Mouse (Mus musculus) induced T-regulatory cell, adult 2 months (primary cell): ENCODE results near the gene Per1.

Source experiments
- DNase-seq: peaks from one replicate; pipeline ENCODE4 v3.0.0-alpha.2; 2012; ENCODE audit warnings: low read depth

Gene Per1

DNA sequence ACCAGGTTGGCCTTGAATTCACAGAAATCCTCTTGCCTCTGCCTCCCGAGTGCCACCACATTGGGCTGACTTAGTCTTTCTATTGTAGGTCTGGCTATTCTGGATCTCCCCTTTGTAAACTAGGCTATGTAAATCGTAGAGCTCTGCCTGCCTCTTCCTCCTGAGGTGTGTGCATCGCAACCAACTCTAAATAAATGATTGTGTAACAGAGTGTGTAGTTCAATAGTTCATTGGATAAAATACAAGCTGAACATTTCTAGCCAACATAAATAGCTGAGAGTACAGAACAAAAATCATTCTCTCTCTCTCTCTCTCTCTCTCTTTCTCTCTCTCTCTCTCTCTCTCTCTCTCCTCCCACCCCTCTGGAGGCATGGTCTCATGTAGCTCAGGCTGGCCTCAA is 19.6 kb downstream of the Per1 start:
- no peak for DNase-seq

DNA sequence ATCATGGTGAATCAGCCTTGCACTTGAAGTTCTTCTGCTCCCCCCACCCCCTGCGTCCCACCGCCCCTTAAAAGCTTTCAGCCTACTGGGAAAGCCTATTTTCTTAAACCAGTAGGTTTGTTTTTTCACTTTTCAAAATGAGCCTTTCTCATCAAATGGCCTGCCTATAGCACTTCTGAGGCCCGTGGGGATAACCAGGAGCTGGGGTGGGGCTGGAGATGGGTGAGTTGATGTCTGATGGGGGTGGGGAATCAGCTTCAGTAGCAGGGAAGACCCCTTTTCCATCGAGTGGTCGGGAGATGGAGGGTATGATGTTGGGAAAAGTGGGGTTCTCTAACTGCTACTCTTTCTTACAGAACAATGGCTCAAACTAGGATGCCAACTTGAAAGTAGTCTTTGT is 21.8 kb downstream of the Per1 start:
- DNase-seq, result no peak

DNA sequence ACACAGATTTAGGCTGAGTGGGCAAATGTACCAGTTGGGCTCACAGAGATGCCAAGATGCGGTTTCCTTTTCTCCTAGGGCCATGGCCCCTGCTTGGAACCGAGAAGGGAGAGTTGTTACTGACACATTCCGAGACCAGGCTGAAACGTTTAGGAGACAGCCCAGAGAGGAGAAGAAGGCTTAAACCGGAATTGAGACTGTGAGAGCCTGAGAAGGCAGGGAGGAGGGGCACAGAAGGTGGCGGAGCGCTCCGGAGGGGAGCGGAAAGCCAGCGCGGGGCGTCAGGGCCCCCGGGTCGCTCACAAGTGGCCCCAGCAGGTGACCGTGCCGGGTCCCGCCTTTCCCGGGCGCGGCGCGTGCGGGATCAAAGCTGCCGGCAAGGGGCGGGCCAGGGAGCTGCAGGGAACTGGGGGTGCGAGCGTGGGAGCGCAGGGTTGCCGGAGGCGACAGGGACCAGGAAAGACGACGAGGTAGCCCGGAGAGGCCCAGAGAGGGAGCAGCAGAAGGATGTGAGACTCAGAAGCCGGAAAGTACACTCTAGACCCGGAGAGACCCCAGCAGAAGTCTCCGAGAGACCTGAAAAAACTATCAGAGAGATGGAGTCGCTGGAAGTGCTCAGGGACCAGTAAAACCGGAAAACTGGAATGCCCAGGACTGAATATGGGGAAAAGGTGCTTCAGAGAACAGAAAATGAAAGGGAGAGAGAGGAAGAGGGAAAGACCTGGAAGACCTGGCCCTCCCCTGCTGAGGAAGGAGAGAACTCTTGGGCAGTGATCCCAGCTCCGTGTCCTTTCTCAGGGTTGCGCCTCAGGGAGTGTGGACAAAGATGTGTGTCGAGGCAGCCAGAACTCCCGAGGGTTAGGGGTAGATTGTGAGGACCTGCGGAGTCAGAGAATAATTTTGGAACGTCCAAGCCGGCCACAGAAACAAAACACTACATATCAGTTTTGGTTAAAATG is 23.0 kb downstream of the Per1 start:
- DNase-seq, result peak; percentile 80

DNA sequence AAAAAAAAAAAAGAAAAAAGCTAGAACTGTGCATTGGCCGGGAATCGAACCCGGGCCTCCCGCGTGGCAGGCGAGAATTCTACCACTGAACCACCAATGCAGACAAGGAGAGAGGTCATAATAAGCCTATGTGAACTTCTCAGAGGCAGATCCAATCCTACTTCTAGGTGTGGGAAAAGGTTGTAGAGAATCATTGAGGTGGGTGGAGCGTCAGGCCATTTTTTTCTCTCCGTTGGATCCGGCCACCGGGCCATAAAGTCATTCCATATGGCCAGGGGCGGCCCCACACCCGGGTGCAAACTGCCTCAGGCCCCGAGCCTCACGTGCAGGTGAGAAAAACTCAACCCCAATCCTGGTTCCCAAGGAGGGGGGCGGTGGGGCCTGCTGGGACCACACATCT is 23.7 kb downstream of the Per1 start:
- DNase-seq, result peak; percentile 93

DNA sequence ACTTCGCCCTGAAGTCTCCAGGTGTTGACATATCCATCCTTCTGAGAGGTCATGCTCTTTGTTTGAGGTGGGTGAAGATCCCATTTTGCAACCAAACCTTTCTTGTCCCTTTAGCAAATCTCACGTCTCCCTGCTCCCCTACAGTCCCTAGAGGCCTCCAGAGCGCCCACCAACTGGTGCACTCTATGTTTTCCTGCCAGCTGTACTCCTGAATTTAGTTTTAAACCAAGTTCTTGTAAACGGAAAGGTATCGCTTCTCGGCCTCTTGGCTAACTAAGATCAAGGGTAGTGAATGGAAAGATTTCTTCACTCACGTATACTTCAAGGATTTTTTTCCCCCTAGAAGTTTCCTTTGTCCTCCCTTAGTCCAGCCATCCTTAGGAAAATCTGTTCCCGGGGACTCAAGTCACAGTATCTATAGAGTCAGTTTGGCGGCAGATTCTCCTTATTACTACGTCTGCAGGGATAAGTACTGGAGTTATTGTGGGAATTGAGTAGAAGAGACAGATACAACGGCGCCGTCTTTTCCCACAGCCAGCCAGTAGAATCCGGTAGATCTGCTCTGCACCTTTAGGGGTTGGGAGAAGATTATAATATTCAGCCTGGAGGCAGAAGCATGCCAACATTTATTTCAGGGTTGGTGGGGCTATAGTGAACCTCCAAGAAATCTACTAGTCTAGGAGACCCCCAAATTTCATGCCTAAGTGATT is 24.6 kb downstream of the Per1 start:
- DNase-seq, result no peak

DNA sequence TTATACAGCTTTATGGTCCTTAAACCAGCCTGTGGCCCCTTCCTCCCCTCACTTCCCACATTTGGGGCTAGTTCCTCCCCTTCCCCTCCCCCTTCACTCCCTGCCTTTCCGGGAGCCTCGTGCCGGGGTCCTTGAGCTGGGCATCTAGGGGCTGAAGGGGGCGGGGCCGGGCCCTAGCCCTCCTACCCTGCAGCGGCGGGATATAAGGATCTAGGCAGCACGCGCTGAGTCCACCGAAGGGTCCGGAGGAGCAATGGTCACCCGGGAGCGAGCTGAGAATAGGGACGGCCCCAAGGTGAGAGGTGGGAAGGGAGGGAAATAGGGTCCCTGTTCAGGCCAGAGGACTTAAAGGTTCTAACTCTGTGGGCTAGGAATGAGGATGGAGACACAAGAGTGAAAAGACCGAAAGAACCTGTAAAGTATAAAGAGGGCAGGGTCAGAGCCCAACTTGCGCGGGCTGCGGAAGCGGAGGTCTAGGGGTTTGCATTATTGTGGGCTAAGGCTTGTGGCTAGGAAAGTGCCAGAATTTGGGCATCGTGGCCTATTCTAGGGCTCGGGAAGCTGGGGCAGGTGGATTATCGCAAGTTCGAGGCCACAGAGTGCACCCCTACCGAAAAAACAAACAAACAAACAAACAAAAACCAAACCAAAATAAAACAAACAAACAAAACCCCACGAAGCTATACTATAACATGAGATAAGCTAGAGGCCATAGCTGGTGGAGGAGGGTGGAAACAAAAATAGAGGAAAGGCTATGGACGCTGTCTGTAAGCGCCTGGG is 25.4 kb downstream of the Per1 start, which contains the start of gene Hes7:
Gene Hes7, plus strand, starts transcription at position 184 of the 780 bp plus-strand sequence.
- DNase-seq, result peak; percentile 66

DNA sequence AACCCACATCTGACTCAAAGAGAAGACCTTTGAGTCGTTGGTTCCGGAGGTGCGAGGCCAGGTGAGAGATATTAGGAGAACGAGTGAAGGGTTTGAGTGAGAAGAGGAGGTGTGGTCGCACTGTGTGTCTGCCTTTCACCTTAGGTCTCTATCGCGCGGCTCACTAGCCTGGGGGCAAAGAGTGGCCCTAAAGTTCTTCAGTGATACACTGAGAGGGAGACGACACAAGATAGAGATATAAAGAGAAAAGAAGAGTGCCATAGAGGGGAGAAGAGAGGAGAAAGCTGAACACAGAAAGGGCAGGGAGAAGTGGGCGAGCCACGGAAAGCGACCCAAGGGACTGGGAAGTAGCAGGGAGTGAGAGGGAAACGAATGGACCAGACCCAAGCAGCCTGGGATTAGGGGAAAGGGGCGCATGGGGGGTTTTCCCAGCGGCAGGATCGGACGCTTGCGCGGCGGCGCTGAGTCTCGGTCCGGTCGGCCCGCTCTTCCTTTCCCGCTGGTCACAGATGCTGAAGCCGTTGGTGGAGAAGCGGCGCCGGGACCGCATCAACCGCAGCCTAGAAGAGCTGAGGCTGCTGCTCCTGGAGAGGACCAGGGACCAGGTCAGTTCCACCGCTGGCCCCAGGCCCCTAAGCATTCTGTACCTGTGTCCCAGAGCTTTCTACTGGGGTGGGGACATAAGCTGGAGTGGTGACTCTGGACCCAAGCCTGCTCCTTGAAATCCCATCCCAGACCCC is 26.2 kb downstream of the Per1 start:
- no peak for DNase-seq

DNA sequence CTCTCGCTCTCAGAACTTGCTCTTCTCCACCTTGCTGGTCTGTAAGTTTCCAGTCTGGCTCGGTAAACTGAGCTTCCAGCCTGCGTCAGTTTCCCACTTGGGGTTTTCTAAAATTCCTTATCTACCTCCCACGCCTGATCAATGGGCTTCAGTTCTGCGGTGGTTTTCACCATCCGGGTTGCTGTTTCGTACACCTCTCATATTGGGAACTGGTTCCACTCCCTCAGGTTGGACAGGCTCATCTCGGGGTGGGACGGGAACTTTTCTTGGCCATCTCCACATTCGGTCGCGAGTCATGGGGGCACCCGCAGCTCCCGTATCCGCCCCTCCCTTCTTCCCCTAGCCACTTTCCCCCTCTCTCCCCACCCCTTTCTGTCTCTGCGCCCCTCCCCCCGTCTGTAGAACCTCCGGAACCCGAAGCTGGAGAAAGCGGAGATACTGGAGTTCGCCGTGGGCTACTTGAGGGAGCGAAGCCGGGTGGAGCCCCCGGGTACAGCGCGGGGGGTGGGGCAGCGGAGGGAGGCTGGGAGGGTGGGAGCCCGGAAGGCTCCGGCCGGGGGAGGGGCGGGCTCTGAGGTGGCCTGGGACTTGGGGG is 26.8 kb downstream of the Per1 start:
- peak; percentile 70 for DNase-seq

DNA sequence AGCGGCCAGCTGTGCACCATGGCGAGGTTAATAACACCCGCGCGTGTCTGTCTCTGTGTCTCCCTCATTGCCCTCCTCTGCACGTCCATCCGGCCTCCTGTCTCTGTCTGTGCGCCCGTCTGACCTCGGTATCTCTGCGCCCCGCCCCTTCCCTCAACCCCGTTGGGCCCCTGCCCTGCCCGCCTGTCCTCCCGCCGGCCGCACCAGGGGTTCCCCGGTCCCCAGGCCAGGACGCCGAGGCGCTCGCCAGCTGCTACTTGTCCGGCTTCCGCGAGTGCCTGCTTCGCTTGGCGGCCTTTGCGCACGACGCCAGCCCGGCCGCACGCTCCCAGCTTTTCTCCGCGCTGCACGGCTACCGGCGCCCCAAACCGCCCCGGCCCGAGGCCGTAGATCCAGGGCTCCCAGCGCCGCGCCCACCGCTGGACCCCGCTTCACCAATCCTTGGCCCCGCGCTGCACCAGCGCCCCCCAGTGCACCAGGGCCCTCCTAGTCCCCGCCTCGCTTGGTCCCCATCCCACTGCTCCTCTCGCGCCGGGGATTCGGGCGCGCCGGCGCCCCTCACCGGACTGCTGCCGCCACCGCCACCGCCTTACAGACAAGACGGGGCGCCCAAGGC is 27.4 kb downstream of the Per1 start, which contains the start of gene 9130213A22Rik:
Gene 9130213A22Rik, minus strand, starts transcription at position 254 of the 616 bp plus-strand sequence.
- peak; percentile 77 for DNase-seq

DNA sequence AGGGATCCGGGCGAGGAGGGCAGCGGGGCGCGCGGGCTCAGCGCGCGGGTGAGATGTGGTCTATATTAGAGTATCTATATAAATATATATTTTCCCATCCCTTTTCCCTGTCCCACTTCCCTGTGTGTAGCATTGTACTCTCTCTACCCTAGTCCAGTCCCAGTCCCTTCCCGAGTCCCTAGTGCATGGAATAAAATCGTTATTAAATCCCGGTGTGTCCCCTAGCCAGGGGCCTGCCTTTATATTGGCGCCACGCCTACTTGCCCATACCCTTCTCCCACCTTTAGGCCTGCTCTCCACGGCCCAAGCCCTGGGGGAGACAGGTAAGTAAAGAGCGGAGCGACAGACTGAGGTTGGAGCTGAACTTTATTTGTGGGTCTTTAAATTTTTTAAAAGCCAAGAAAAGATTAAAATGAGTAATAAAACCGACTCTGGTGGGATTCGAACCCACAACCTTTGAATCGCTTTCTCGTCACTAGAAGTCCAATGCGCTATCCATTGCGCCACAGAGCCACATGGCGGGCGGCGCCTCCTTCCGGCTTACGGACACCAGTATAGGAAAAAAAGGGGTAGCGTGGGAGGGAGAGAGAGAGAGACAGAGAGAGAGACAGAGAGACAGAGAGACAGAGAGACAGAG is 28.2 kb downstream of the Per1 start:
- peak; percentile 93 for DNase-seq

DNA sequence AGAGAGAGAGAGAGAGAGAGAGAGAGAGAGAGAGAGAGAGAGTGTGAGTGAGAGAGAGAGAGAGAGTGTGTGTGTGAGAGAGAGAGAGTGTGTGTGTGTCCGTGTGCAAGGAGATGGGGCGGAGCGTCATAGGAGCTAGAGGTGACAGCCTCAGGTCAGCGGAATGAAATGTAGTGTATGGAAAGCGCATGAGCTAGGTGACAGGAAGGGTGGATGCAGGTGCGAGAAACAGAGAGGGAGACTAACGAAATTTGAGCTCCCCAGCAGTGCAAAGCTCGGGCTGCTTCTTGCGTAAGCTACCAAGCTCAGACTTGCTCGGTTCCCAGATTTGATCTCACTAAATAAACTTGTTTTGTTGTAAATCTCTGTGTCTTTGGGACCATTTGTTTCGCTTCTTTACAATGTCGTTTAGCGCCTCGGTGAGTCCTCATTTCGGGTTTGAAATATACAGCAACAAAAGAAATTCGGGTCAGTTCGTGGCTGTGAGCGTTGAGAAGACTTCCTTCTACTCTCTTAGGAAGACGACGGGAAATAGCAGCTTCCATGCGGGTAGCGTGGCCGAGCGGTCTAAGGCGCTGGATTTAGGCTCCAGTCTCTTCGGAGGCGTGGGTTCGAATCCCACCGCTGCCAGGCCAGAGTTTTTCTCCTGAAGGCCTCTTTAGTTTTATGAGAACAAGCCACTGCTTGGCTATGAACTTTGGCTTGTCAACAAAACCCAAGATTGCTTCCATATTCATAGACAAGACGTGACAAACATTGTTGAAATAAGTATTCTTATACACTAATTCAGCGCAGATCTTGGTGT is 28.9 kb downstream of the Per1 start:
- DNase-seq, result peak; percentile 92

DNA sequence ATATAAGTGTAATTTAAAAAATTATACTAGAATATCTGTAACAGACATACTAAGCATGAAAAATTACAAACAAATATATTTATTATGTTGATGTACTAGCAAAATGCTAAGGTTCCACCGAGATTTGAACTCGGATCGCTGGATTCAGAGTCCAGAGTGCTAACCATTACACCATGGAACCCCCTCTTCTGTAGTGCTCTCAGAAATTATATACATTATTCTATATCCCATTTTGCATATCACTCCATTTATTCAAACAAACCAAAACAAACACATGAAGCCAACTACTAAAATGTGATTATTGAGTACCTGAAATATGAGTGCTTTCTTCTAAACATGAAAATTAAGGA is 29.5 kb downstream of the Per1 start:
- peak; percentile 93 for DNase-seq

DNA sequence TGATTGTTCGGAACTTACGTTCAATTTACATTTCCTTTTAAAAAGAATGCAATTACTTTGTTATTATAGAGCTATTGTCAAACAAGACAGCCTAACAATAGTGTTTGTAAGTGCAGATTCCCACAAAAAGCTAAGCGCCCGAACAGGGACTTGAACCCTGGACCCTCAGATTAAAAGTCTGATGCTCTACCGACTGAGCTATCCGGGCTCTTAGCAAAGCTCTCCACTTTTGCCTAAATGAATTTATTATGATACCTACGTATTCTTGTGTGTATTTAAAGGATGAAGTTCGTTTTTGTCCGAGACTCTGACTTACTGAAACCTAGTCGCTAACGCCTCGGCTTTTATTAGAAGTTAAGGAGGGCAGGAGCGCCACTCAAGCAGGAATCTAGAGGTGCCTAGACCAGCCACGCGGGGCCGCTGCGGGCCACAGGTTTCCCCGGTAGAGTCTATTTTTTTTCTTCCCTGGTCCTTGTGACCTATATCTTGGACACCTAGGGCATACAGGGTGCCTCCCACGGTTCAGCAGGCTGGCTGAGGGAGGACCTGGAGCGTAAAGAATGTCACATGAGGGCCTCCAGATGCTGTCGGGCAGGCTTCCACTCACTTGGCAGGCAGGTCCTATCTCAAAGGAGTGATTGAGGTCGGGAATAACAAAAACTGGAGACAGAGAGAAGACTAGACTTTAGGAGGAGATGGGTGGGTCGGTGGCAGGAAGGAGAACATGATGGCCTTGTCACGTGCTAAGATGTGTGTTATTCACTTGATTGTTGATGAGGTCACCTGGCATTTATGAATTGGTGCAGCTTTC is 30.2 kb downstream of the Per1 start:
- peak; percentile 95 for DNase-seq

DNA sequence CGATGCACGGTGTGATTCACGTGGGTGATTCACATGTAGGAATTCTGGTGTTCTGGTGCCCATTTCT is 30.7 kb downstream of the Per1 start, which contains the start of gene Aloxe3:
Gene Aloxe3, plus strand, starts transcription at position 45 of the 67 bp plus-strand sequence.
- DNase-seq, result no peak

DNA sequence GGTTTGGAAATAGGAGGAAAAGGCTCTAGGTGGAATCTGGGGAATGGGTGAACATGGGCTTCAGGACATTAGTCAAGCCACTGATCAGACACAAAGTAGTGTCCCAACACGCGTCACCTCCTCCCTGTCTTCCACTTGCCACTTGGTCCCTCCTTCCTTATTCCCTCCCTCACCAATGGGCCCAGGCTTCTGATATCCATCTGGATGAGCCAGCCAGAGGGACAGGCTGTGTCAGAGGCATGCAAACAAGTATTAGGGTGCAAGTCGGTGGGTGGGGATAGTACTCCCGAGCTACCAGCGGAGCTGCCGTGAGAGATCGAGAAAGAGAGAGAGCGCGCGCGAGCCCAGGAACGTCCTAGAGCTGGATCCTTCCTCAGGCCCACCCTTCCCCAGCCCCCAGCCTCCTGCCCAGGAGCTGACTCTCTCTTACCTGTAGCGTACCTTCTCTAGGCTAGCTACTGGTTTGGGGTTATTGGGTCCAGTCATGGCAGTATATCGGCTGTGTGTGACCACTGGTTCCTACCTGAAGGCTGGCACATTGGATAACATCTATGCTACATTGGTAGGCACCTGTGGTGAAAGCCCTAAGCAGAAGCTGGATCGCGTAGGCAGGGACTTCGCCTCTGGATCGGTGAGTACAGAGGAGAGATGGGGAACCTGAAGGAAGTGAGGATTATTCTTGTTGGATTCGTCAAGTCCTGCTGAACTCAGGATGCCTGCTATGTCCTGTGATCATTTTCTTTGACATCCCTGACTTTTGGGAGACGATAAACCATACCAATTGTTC is 31.1 kb downstream of the Per1 start:
- no peak for DNase-seq

DNA sequence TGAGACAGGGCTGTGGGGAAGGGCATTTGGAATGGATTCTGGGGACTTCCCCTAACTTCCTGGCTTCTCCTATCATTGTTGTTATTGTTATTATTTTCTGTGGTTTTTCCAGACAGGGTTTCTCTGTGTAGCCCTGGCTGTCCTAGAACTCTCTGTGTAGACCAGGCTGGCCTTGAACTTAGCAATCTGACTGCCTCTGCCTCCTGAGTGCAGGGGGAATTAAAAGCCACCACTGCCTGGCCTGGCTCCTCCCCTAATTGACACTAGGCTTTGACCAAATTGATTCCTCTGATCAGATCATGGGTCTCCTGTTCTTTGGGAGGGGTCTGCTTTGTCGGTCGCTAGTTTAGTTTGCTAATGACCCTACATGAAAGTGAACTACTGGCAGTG is 31.7 kb downstream of the Per1 start:
- no peak for DNase-seq

DNA sequence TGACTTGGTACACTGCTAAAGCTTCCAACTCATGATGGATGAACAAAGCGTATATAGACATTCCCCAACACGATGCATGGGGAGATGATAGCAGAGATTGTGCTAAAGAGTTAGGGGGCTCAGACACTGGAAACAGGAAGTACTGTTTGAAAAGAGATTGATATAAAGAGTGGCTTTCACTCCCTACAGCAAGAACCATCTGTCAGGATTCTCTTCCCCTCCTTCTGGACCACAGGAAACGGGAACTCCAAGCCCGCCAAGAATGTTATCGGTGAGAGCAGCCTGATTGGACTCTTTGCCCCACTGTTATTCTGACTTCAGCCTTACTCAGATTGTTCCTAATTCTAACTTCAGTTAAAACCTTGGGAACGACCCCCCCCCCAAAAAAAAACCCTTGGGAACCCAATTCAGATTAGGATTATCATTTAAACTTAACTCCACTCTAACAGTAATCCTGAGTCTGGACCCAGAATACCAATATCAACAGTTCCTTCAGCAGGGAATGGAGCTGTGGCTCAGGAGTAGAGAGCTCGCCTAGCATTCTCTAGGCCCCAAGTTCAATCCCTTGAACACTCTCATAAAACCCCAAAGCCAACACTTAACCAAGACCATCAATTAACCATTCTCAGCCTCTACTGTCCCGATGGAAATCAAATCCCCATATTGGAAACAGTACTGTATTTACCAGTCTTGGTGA is 33.6 kb downstream of the Per1 start:
- DNase-seq, result no peak

DNA sequence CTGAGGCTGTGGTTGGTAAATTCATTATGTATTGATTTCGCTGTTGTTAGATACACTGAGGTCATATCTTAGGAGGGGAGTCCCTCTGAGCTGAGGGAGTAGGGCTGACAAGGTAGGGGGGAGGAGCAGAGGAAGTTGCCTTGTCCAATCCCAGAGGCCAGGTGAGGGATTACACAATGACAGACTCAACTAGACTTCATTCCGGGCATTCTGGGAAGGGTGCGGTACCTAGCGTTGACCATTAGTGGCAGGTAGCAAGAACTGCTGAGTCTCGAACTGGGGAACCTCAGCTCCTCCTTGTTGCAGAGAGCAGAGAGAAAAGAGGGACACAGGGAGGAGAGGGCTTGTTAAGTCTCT is 38.5 kb downstream of the Per1 start:
- peak; percentile 57 for DNase-seq
